Mouse (Mus musculus) adrenal gland, postnatal 4 days (tissue): ENCODE measurements around the gene Sae1. TPM values are rescaled to one million over a fixed set of nuclear protein-coding genes. Genes with fewer than 3 reads are reported as not detected.
A peak's percentile ranks its signal among the peaks of the same experiment; 100 is the strongest.

Experiments
- DNase-seq, 2 experiments: peaks; one replicate each; pipeline ENCODE4 v3.0.0; 2021 to 2022; ENCODE audit warnings: low spot score in 2 of 2, mixed read lengths in 2 of 2
- total RNA-seq, 2 experiments: library from RNA; stranded (reverse); gene quantifications; 2 replicates each; pipeline ENCODE4 v1.2.3; 2021

Gene Sae1
- total RNA-seq, 2 experiments from 2014 or later = 100 to 101 TPM

DNA sequence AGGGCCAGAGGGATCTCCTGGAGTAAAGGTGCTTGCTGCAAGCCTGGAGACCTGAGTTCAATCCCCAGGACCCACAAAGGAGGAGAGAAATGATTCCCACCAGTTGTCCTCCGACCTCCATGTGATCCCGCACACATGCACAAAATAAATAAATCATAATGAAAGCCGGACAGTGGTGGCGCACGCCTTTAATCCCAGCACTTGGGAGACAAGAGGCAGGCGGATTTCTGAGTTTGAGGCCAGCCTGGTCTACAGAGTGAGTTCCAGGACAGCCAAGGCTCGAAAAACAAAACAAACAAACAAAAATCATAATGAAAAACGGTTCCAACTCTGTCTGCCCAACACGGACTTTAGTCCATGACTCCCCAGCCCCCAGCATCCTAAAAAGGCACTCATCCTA, 102.7 kb downstream of the Sae1 start:
- DNase-seq = no peak

DNA sequence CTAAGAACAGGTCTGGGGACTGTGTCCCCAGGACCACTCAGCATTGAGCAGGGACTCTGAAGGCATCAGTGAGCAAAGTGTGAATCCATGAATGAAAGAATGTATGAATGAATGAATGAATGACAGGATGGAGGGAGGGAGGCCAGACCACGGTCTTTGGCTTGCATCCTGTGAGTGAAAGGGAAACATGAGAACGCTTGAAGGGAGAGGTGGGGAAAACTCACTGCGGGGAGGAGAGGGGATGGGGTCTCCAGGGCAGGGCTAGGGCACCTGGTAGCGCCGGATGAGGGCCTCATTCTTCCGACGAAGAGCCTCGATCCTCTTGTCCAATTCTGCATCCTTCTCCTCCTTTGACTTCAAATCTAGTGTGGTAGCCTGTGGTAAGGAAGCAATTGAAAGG, 103.6 kb downstream of the Sae1 start:
- no peak for DNase-seq

DNA sequence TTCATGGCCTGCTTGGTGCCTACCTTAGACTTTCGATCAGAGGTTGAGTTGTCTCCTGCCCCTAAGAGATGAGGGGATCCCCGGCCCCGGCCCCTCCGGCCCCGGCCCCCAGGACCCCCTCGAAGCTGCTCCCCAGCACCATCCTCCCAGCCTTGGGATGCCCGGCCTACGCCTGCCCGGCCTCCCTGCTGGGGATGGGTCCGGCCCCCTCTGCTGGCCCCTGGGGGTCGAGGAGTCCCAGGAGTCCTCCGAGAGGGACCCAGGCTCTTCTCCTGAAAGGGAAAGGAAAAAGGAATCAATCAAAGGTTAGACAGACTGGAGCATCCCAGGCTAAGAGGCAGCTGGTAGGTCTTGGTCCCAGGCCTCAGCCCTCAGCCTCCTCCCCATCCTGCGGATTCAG, 105.3 kb downstream of the Sae1 start:
- no peak for DNase-seq

DNA sequence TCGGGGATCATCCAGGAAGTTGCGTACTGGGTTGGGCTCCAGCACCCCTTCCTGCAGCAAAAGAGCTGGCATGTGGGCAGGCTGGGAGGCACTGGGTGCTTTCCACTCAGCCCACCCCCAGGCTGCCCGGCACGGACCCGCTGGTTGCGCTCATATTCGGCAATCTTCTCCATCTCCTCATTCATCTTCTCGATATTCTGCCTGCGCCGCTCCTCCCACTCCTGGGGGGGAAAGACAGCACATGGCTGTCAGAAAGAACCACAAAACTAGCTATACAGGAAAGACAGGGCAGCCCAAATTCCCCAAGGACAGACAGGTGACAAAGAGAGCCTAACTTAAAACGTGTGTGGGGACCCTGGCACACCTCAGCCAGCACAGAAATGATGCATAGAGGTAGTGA, 106.9 kb downstream of the Sae1 start:
- no peak for DNase-seq

DNA sequence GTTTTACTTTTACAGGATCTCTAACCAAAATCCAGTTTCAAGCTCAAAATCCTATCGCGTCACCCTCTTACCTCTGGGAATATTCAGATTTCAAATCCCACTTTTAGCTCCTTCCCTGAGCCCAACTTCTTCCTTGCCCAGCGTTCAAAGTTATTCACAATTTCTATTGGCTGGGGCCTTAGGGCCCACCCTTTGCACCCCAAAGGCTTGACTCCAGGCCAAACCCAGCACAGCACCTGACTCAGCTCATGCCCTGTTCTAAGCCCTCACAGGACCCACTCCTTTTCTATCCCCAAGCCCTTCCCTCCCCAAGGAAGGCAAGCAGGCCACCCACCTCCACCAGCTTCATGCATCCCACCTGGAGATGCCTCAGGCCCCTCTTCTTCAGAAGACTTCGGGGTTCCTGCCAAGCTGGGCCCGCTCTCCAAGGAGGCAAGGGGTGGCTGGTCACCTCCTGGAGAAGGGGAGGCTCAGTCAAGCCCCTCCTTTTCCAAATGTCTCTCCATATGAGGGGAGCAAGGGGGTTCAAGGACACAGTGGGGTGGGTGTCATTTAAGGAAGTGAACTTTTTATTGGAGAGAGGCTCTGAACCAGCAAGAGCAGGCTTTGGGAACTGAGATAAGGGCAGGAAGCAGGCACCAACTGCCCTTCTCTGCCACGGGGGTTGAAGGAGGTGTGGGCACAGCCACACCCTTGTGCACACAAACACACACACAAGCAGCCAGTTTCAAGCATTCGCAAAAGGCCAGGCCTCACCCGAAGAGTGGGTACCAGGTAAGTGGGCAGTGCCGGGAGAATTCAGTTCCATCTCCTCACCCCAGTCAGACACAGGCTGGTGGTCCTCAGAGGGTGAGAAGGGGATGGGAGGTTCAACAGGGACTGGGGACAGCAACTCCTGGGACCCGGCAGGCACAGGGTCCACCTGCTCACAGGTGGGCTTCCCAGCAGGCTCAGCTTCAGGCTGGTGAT, 112.4 kb downstream of the Sae1 start:
- no peak for DNase-seq

DNA sequence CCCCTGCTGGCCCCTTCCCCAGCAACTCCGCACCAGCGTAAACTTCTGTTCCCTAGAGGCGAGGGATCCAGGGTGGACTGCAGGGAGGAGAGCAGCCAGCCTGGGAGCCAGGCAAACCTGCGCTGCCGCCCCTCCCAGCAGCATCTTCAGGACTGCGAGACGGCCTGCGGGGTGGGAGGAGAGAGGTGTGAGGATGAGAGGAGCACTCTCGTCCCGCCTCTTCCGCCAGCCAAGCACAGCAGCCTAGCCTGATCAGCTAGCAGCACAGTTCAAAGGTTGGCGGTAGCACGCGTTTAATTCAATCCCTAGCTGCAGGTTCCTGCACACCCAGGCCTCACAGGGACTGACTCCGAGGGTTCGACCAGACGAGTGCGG, 113.9 kb downstream of the Sae1 start:
- DNase-seq = peak; percentile 44 to 60

DNA sequence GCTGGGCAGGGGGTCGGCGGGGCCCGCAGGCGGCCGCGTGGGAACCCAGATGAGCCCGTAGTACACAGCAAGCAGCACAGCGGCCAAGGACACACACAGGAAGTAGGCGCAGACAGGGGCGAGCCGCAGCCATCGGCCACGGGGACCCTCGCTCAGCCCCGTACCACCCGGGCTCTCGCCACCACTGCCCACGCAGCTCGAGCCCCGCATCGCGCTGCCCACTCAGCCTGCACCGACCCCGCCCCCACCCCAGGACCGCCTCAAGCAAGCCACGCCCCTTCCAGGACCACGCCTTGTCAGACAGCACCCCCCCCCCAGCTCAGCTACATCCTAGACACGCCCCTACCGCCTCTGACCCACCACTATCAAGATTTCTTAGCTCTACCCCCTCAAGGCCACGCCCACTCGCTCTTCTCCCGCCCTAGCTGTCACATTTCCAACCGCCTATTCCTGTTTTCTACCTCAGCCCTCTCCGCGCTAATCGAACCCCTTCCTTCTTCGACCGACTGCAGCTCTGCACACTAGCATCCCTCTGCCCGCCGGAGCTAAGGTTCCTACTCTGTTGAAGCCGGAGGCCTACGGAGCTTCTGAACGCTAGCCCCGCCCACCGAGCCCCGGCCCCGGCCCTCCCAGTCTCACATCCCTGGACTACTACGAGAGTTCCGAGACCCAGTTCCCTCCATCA, 114.4 kb downstream of the Sae1 start, which contains the start of gene Inafm1:
Gene Inafm1 (minus strand): TSS at position 537 of the 685 bp plus-strand sequence.
- peak; percentile 54 to 78 for DNase-seq

DNA sequence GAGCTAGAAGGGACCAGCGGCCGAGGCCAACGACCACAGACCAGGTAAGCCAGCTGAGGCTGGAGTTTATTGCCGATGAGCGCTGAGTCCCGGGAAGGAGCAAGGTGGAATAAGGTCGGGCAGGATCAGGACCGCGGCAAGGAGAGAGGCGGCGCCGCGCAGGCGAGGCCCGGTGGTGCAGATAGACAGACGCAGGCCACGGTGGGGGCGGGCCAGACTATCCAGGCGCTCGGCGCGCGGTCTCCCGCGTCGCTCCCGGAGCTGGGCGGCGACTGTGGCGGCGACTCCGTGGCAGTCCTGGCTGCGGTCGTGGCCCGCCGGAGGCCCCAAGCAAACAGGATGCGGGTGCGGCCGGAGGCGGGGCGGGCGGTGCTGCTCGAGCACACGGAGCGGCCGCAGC, 114.9 kb downstream of the Sae1 start:
- DNase-seq = peak in 1 of 2 experiments; percentile 58

DNA sequence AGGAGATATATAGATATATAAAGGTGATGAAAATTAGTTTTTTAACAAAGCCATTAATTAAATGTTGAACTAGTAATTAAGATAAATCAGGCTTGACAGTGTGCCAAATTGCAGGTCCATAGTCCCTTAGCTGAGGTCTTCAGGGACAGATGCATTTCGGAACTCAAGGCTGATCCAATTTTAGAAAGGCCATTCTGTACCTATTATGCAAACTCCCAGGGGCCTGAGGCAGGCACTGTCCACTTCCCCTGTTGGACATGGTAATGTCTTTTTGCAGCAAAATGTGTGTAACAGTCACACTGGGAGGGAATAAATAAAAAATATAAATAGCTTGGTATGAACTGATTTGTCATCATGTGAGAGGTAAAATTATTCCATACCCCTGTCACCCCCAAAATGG, 116.5 kb downstream of the Sae1 start:
- DNase-seq = no peak

Other genes with a start within 250 kb of the Sae1 start
- gene Meis3, start 212.7 kb downstream of the Sae1 start, total RNA-seq = 10 to 100 TPM; 18.8 to 22.0 TPM
- gene Dhx34, start 165.8 kb downstream of the Sae1 start, total RNA-seq = 10 to 100 TPM; 20.9 to 21.9 TPM
- under 1 TPM; 0.45 to 0.48 TPM for gene C5ar2, start 143.7 kb downstream of the Sae1 start, total RNA-seq
- gene C5ar1, start 128.3 kb downstream of the Sae1 start, total RNA-seq = 1 to 10 TPM; 4.8 to 6.2 TPM
- 10 to 100 TPM; 35.6 to 41.5 TPM for gene Inafm1, start 114.2 kb downstream of the Sae1 start, total RNA-seq
- 100 to 1,000 TPM; 103 to 116 TPM for gene Ccdc9, start 101.0 kb downstream of the Sae1 start, total RNA-seq
- gene Bbc3, start 79.4 kb downstream of the Sae1 start, total RNA-seq = 1 to 10 TPM; 9.6 to 9.9 TPM
- gene Zc3h4, start 13.1 kb upstream of the Sae1 start, total RNA-seq = 10 to 100 TPM; 60.7 to 62.1 TPM
- gene Tmem160, start 65.0 kb upstream of the Sae1 start, total RNA-seq = 10 to 100 TPM; 39.1 to 39.9 TPM
- gene Npas1, start 89.9 kb upstream of the Sae1 start, total RNA-seq = under 1 TPM in 1 of 2 experiments, not detected in 1; 0.20 TPM
- gene Arhgap35, start 227.2 kb upstream of the Sae1 start, total RNA-seq = 10 to 100 TPM; 72.2 to 76.0 TPM